Mouse (Mus musculus): ENCODE results near the gene Msantd2. TPM values are rescaled to one million over a fixed set of nuclear protein-coding genes. Genes with fewer than 3 reads are reported as not detected.

Gene Msantd2
- polyA plus RNA-seq, 1 experiment, result 42.9 TPM

GRCm38 (mm10) chr9:37551751-37552531 is 62.8 kb downstream of the Msantd2 start:
- Histone ChIP-seq H3K27ac (ENCODE audit: control insufficient read depth, insufficient read depth, low read length) (no peak overlapping the region), H3K36me3 (ENCODE audit: control insufficient read depth, insufficient read depth, low read length) (no peaks in the 10 kb centered on the region), H3K4me1 (replicated peaks; ENCODE audit: control insufficient read depth, insufficient read depth, low read length) (peaks cover 31% of the 10 kb centered on the region), H3K27me3 (ENCODE audit: control insufficient read depth, insufficient read depth, low read length) (no peaks in the 10 kb centered on the region), H3K4me3 (ENCODE audit: control insufficient read depth, insufficient read depth, low read length) (peak overlapping the region; percentile 43)
- no peak for DNase-seq
- no peak for TF ChIP-seq POLR2A (IDR thresholded peaks at IDR 0.05; ENCODE audit: control insufficient read depth, extremely low read depth, insufficient read depth, low read length, poor library complexity)
- no peak for TF ChIP-seq CTCF (IDR thresholded peaks at IDR 0.05; ENCODE audit: borderline replicate concordance, control insufficient read depth, extremely low read depth, insufficient read depth, low read length, poor library complexity)
- WGBS, result 3% methylated on average over 23 of the region's 23 CpGs

- Histone ChIP-seq H3K27me3 (ENCODE audit: control insufficient read depth, insufficient read depth, low read length) (no peaks in the 10 kb centered on the region), H3K27ac (ENCODE audit: control insufficient read depth, insufficient read depth, low read length) (no peak within 1 kb of the TSS), H3K4me3 (ENCODE audit: control insufficient read depth, insufficient read depth, low read length) (peak within 1 kb of the TSS; percentile 43), H3K4me1 (replicated peaks; ENCODE audit: control insufficient read depth, insufficient read depth, low read length) (peaks cover 31% of the 10 kb centered on the region), H3K36me3 (ENCODE audit: control insufficient read depth, insufficient read depth, low read length) (no peaks in the 10 kb centered on the region)
- WGBS, result 5% methylated on average over 31 of the region's 31 CpGs
- TF ChIP-seq POLR2A (IDR thresholded peaks at IDR 0.05; ENCODE audit: control insufficient read depth, extremely low read depth, insufficient read depth, low read length, poor library complexity) (no peak), CTCF (IDR thresholded peaks at IDR 0.05; ENCODE audit: borderline replicate concordance, control insufficient read depth, extremely low read depth, insufficient read depth, low read length, poor library complexity) (no peak)
- DNase-seq, result peak; percentile 75
Measured at GRCm38 (mm10) chr9:37552536-37553293, 63.6 kb downstream of the Msantd2 start, which contains the start of gene Nrgn. Nrgn (minus strand) TSS chr9:37552904.

GRCm38 (mm10) chr9:37554279-37554678 is 65.2 kb downstream of the Msantd2 start:
- no peak for DNase-seq
- 8% methylated on average over 1 of the region's 1 CpGs for WGBS
- TF ChIP-seq CTCF (IDR thresholded peaks at IDR 0.05; ENCODE audit: borderline replicate concordance, control insufficient read depth, extremely low read depth, insufficient read depth, low read length, poor library complexity), result no peak
- no peak for TF ChIP-seq POLR2A (IDR thresholded peaks at IDR 0.05; ENCODE audit: control insufficient read depth, extremely low read depth, insufficient read depth, low read length, poor library complexity)
- Histone ChIP-seq H3K27me3 (ENCODE audit: control insufficient read depth, insufficient read depth, low read length) (no peaks in the 10 kb centered on the region), H3K27ac (ENCODE audit: control insufficient read depth, insufficient read depth, low read length) (no peak overlapping the region), H3K4me1 (replicated peaks; ENCODE audit: control insufficient read depth, insufficient read depth, low read length) (peaks cover 31% of the 10 kb centered on the region), H3K36me3 (ENCODE audit: control insufficient read depth, insufficient read depth, low read length) (no peaks in the 10 kb centered on the region), H3K4me3 (ENCODE audit: control insufficient read depth, insufficient read depth, low read length) (no peak overlapping the region)

GRCm38 (mm10) chr9:37554838-37555748 is 66.0 kb downstream of the Msantd2 start, which contains the start of gene Siae:
Siae (plus strand) TSS chr9:37555698.
- 24% methylated on average over 7 of the region's 7 CpGs for WGBS
- no peaks in the 10 kb centered on the region for H3K36me3 ChIP-seq (ENCODE audit: control insufficient read depth, insufficient read depth, low read length)
- no peak within 1 kb of the TSS for H3K27ac ChIP-seq (ENCODE audit: control insufficient read depth, insufficient read depth, low read length)
- DNase-seq, result no peak
- H3K27me3 ChIP-seq (ENCODE audit: control insufficient read depth, insufficient read depth, low read length), result no peaks in the 10 kb centered on the region
- TF ChIP-seq CTCF (IDR thresholded peaks at IDR 0.05; ENCODE audit: borderline replicate concordance, control insufficient read depth, extremely low read depth, insufficient read depth, low read length, poor library complexity) (no peak), POLR2A (IDR thresholded peaks at IDR 0.05; ENCODE audit: control insufficient read depth, extremely low read depth, insufficient read depth, low read length, poor library complexity) (no peak)
- no peak within 1 kb of the TSS for H3K4me3 ChIP-seq (ENCODE audit: control insufficient read depth, insufficient read depth, low read length)
- H3K4me1 ChIP-seq (replicated peaks; ENCODE audit: control insufficient read depth, insufficient read depth, low read length), result peaks cover 31% of the 10 kb centered on the region

- DNase-seq, result no peak
- H3K27ac ChIP-seq (ENCODE audit: control insufficient read depth, insufficient read depth, low read length), result no peak overlapping the region
- WGBS, result 52% methylated on average over 3 of the region's 3 CpGs
- H3K4me3 ChIP-seq (ENCODE audit: control insufficient read depth, insufficient read depth, low read length), result no peak overlapping the region
- H3K27me3 ChIP-seq (ENCODE audit: control insufficient read depth, insufficient read depth, low read length), result no peaks in the 10 kb centered on the region
- H3K36me3 ChIP-seq (ENCODE audit: control insufficient read depth, insufficient read depth, low read length), result no peaks in the 10 kb centered on the region
- peaks cover 31% of the 10 kb centered on the region for H3K4me1 ChIP-seq (replicated peaks; ENCODE audit: control insufficient read depth, insufficient read depth, low read length)
- TF ChIP-seq POLR2A (IDR thresholded peaks at IDR 0.05; ENCODE audit: control insufficient read depth, extremely low read depth, insufficient read depth, low read length, poor library complexity), result no peak
- no peak for TF ChIP-seq CTCF (IDR thresholded peaks at IDR 0.05; ENCODE audit: borderline replicate concordance, control insufficient read depth, extremely low read depth, insufficient read depth, low read length, poor library complexity)
Measured at GRCm38 (mm10) chr9:37556366-37556765, 67.2 kb downstream of the Msantd2 start.

GRCm38 (mm10) chr9:37560617-37561016 is 71.5 kb downstream of the Msantd2 start:
- H3K36me3 ChIP-seq (ENCODE audit: control insufficient read depth, insufficient read depth, low read length), result no peaks in the 10 kb centered on the region
- H3K27me3 ChIP-seq (ENCODE audit: control insufficient read depth, insufficient read depth, low read length), result no peaks in the 10 kb centered on the region
- DNase-seq, result no peak
- WGBS, result 95% methylated on average over 2 of the region's 2 CpGs
- no peak overlapping the region for H3K4me3 ChIP-seq (ENCODE audit: control insufficient read depth, insufficient read depth, low read length)
- peaks cover 1% of the 10 kb centered on the region; the same call in 1 of the 2 replicates for H3K4me1 ChIP-seq (replicated peaks; ENCODE audit: control insufficient read depth, insufficient read depth, low read length)
- no peak for TF ChIP-seq CTCF (IDR thresholded peaks at IDR 0.05; ENCODE audit: borderline replicate concordance, control insufficient read depth, extremely low read depth, insufficient read depth, low read length, poor library complexity)
- TF ChIP-seq POLR2A (IDR thresholded peaks at IDR 0.05; ENCODE audit: control insufficient read depth, extremely low read depth, insufficient read depth, low read length, poor library complexity), result no peak
- no peak overlapping the region for H3K27ac ChIP-seq (ENCODE audit: control insufficient read depth, insufficient read depth, low read length)

Data from thymus, adult 2 months (tissue).